14 mouse cellular contexts compared by ENCODE assay signal in genomic region chr2:127627990-127628570, GRCm38 (mm10). TPM values are rescaled to one million over a fixed set of nuclear protein-coding genes. Genes with fewer than 3 reads are reported as not detected.
DNase-seq lines count a peak whose midpoint lies in the region; ATAC-seq lines count a peak whose summit lies in the region.
"Had no signal": no experiment of that assay in that cellular context is flagged by ENCODE, and none has a peak within 500 bp of the region (broad histone marks: within the 10 kb centered on the region; RNA-seq: fewer than 3 reads in every experiment).

No protein-coding gene starts in this region.

- DNase-seq in cerebellum, adult 11-12 months: peak; percentile 18
- no peak for DNase-seq in cerebellum, adult 9-10 months
- DNase-seq in frontal cortex, postnatal 25 days (ENCODE audit: low spot score in 2 of 2): no peak
- peak; percentile 88 for DNase-seq in left cerebral cortex, postnatal 4 days
- no peak for DNase-seq in left cerebral cortex, adult 18-20 months (ENCODE audit: low spot score in 2 of 2)
- DNase-seq in adrenal gland, postnatal 4 days (ENCODE audit: low spot score in 2 of 2): no peak
- DNase-seq: adrenal gland, postnatal 14 days; gastrocnemius, postnatal 10 days; heart, postnatal 10 days; lung, postnatal 14 days had no signal

- ATAC-seq in frontal cortex, adult (ENCODE audit: low TSS enrichment): peak; percentile 59
- no peak for ATAC-seq in erythroblast, adult 5-6 weeks (replicated peaks; ENCODE audit: low FRiP score, poor library complexity, severe bottlenecking)

- intact Hi-C loops in left cerebral cortex, postnatal 4 days (cut with DNase I): no loop called here

RNA-seq across cellular contexts. Expression of gene Mal, which starts 28.4 kb away (rescaled TPM):
- total RNA-seq in left cerebral cortex, postnatal 4 days (2021): 1 to 10 TPM; 1.3 to 1.5 TPM
- total RNA-seq in left cerebral cortex, adult 18-20 months (2021): 10 to 100 TPM; 33.9 to 52.2 TPM
- total RNA-seq in adrenal gland, postnatal 4 days (2021): 10 to 100 TPM in 1 of 2 experiments, 1 to 10 TPM in 1; 7.3 to 19.1 TPM
- total RNA-seq in erythroblast, adult 5-6 weeks (2015; ENCODE audit: low replicate concordance): not detected in 2 replicates
- total RNA-seq in erythroblast, adult 5-6 weeks (2017; ENCODE audit: low replicate concordance): not detected in 2 replicates
- total RNA-seq: megakaryocyte-erythroid progenitor cell, adult 5-6 weeks; monocyte, adult 5-6 weeks had no signal

RNA-seq across cellular contexts. Expression of gene Mrps5, which starts 41.1 kb away (rescaled TPM):
- 100 to 1,000 TPM; 106 TPM for total RNA-seq in left cerebral cortex, postnatal 4 days (2021)
- total RNA-seq in left cerebral cortex, adult 18-20 months (2021): 10 to 100 TPM; 83.1 to 91.3 TPM
- 100 to 1,000 TPM; 126 to 141 TPM for total RNA-seq in adrenal gland, postnatal 4 days (2021)
- total RNA-seq in erythroblast, adult 5-6 weeks (2015; ENCODE audit: low replicate concordance): 5.4 and 8.8 TPM in 2 replicates
- 24.6 and 24.7 TPM in 2 replicates for total RNA-seq in erythroblast, adult 5-6 weeks (2017; ENCODE audit: low replicate concordance)

RNA-seq across cellular contexts. Expression of gene Zfp661, which starts 41.2 kb away (rescaled TPM):
- 1 to 10 TPM; 9.2 to 9.5 TPM for total RNA-seq in left cerebral cortex, postnatal 4 days (2021)
- 1 to 10 TPM; 7.2 to 7.7 TPM for total RNA-seq in left cerebral cortex, adult 18-20 months (2021)
- 1 to 10 TPM; 4.8 to 4.9 TPM for total RNA-seq in adrenal gland, postnatal 4 days (2021)
- total RNA-seq in erythroblast, adult 5-6 weeks (2015; ENCODE audit: low replicate concordance): 0.42 TPM in 1 of 2 replicates, not detected in the other
- total RNA-seq in erythroblast, adult 5-6 weeks (2017; ENCODE audit: low replicate concordance): 0.17 and 0.28 TPM in 2 replicates

Comparison
In these comparisons a context has a peak if more than half of its experiments do, and no peak if none do; other contexts are left out.
1. DNase-seq: peak in cerebellum, adult 11-12 months (single experiment) and left cerebral cortex, postnatal 4 days (single experiment); none in cerebellum, adult 9-10 months (single experiment), frontal cortex, postnatal 25 days (0 of 2), left cerebral cortex, adult 18-20 months (0 of 2) and adrenal gland, postnatal 4 days (0 of 2).
2. RNA of gene Zfp661, which starts 41.2 kb away (total RNA-seq): 9.2 to 9.5 TPM in left cerebral cortex, postnatal 4 days, 7.2 to 7.7 TPM in left cerebral cortex, adult 18-20 months and 4.8 to 4.9 TPM in adrenal gland, postnatal 4 days; 0.17 to 0.42 TPM in erythroblast, adult 5-6 weeks; every median in the first group is over 4 times any median in the second.